Mouse (Mus musculus) G1E (cell line): Measurements from ENCODE around the gene Pfkl.

ENCODE experiments used
- CTCF ChIP-seq: IDR thresholded peaks from 2 replicates; pipeline ENCODE4 v1.5.1; 2012; ENCODE audit warnings: low read depth, low read length, inconsistent platforms, mixed read lengths
- GATA1 ChIP-seq: IDR thresholded peaks from 2 replicates; pipeline ENCODE4 v1.6.1; 2012; ENCODE audit warnings: borderline replicate concordance, low read length, inconsistent platforms, mixed read lengths

- TF ChIP-seq CTCF = no peak
- no peak for TF ChIP-seq GATA1
Observed at GRCm38 (mm10) chr10:78004479-78005100, 5.3 kb downstream of the Pfkl start.
